Mouse (Mus musculus): ENCODE measurements at regions not wholly inside any gene's neighbourhood (a gene's known extent, or its start where the extent isn't known, plus 50 kb on each side); places are given as distances from the start of the nearest gene placed in this dataset.
"Not testable (repeated sequence)": the region's sequence is repeated elsewhere in the genome, so short reads cannot be mapped to it uniquely, and the experiment has no call there.

GRCm38 (mm10) chr13:5060462-5060861 lies 451.5 kb upstream of the Akr1e1 start:
- Histone ChIP-seq H3K4me2 (no peak overlapping the region), H3K27me3 (no peaks in the 10 kb centered on the region), H3K4me3 (no peak overlapping the region), H3K9me3 (replicated peaks) (no peaks in the 10 kb centered on the region), H3K4me1 (replicated peaks) (no peaks in the 10 kb centered on the region), H3K9ac (no peak overlapping the region), H3K27ac (no peak overlapping the region), H3K36me3 (no peaks in the 10 kb centered on the region)
- WGBS: 30% methylated on average over 2 of the region's 2 CpGs
- no peak for ATAC-seq (replicated peaks; ENCODE audit: insufficient number of reproducible peaks, insufficient read depth, low FRiP score, low read depth)

DNA sequence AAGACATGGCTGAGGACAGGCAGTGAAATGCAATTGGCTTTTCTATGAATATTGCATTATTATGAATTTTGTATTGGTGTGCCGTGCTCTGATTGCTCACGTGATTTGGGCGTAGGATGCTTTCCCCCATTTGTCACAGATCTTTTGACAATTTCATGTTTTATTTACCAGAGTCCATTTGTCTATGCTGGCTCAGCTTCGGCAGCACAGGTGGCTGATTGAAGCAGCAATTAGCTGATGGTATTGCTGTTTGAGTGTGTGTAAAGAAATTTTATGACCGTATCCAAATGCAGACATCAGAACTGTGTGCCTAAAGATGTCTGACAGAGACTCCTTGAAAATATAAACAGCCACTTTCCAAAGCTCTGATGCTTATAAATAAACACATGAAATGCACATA lies 498.5 kb upstream of the Akr1e1 start:
- no peak overlapping the region for H3K4me3 ChIP-seq
- ATAC-seq (replicated peaks; ENCODE audit: insufficient number of reproducible peaks, insufficient read depth, low FRiP score, low read depth): no peak
- WGBS: 83% methylated on average over 5 of the region's 5 CpGs
- no peaks in the 10 kb centered on the region; the same call in 1 of the 2 replicates for H3K4me1 ChIP-seq (replicated peaks)
- no peak overlapping the region for H3K4me2 ChIP-seq
- no peaks in the 10 kb centered on the region for H3K36me3 ChIP-seq
- H3K9me3 ChIP-seq (replicated peaks): no peaks in the 10 kb centered on the region
- no peak overlapping the region for H3K9ac ChIP-seq
- H3K27ac ChIP-seq: no peak overlapping the region
- H3K27me3 ChIP-seq: no peaks in the 10 kb centered on the region

DNA sequence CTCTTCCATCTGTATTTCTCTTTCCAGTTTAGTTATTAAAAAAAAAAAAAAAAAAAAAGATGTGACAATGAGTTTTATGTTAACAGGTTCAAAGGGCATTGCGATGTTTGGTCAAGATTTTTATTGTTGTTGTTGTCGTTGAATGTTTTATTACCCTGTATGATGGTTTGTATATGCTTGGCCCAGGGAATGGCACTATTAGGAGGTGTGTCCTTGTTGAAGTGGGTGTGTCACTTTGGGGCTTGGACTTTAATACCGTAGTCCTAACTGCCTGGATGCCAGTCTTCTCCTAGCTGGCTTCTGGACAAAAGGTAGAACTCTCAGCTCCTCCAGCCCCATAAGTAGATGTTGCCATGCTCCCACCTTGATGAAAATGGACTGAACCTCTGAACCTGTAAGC lies 545.9 kb upstream of the Akr1e1 start:
- Histone ChIP-seq H3K27ac (no peak overlapping the region), H3K4me3 (no peak overlapping the region), H3K9me3 (replicated peaks) (no peaks in the 10 kb centered on the region), H3K36me3 (no peaks in the 10 kb centered on the region), H3K4me1 (replicated peaks) (no peaks in the 10 kb centered on the region), H3K9ac (no peak overlapping the region), H3K27me3 (no peaks in the 10 kb centered on the region), H3K4me2 (no peak overlapping the region)
- 84% methylated on average over 3 of the region's 3 CpGs for WGBS
- ATAC-seq (replicated peaks; ENCODE audit: insufficient number of reproducible peaks, insufficient read depth, low FRiP score, low read depth): no peak

DNA sequence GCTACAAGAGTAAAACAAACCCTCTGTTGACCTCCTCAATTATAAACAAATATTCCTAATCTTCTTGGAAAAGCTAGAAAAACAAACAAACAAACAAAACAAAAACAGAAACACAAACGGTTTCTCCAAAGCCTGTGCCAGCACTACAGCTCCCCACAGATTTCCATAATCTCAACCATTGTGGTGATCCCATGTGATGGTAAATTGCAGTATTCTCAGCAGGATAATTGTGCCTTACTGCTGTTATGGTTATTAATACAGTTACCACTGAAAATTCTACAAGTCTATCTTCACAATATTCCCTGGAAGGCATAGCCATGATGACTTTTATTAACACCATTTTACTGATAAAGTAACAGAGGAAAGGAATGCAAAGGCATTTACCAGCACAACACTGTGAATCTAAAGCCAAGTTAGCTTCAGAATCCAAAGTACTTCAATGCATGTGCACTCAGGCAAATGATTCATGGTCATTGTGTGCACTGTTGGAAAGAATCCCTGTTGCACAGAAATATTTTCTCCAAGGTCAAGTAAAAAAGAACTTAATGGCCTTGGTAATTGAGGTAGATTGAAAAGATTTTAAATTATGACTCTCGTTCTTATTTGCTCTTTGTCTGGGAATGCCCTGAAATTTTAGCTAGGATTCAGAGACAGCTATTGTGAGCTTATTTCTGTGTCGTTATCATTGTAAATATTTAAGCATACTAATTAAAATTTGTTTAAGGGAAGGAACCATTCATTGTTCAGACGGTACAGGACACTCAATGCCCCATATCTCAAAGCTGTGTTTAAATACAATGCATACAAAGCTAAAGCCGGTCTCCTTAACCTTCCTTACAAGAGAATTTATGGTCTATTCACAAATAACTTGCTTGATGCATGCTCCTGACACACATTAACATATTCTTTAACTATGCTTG lies 551.1 kb upstream of the Akr1e1 start:
- Histone ChIP-seq H3K9me3 (replicated peaks) (no peaks in the 10 kb centered on the region), H3K36me3 (no peaks in the 10 kb centered on the region), H3K4me1 (replicated peaks) (no peaks in the 10 kb centered on the region), H3K27ac (no peak overlapping the region), H3K4me3 (no peak overlapping the region), H3K4me2 (no peak overlapping the region), H3K27me3 (no peaks in the 10 kb centered on the region), H3K9ac (no peak overlapping the region)
- WGBS: 72% methylated on average over 5 of the region's 5 CpGs
- no peak for ATAC-seq (replicated peaks; ENCODE audit: insufficient number of reproducible peaks, insufficient read depth, low FRiP score, low read depth)

DNA sequence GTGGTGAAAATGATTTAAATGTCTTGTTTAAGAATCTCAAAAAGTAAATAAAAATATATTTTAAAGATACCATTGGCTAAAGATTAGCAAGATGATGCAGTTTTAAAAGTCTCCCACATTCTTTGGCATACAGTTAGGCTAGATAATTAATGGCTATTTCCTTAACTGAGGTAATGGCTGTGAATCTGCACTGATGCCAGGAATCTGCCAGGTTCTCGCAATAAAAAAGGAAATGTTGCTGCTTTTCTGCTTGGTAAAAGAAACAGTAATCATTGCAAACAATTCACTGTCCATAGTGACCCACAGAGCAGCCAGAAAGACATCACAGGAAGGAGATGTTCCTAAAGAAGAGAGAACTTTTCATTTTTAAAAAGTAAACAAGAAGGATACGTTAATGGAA lies 557.7 kb upstream of the Akr1e1 start:
- no peak for ATAC-seq (replicated peaks; ENCODE audit: insufficient number of reproducible peaks, insufficient read depth, low FRiP score, low read depth)
- Histone ChIP-seq H3K4me2 (no peak overlapping the region), H3K36me3 (no peaks in the 10 kb centered on the region), H3K9me3 (replicated peaks) (no peaks in the 10 kb centered on the region), H3K27ac (no peak overlapping the region), H3K4me1 (replicated peaks) (no peaks in the 10 kb centered on the region), H3K27me3 (no peaks in the 10 kb centered on the region), H3K9ac (no peak overlapping the region), H3K4me3 (no peak overlapping the region)
- WGBS: 78% methylated on average over 2 of the region's 2 CpGs

DNA sequence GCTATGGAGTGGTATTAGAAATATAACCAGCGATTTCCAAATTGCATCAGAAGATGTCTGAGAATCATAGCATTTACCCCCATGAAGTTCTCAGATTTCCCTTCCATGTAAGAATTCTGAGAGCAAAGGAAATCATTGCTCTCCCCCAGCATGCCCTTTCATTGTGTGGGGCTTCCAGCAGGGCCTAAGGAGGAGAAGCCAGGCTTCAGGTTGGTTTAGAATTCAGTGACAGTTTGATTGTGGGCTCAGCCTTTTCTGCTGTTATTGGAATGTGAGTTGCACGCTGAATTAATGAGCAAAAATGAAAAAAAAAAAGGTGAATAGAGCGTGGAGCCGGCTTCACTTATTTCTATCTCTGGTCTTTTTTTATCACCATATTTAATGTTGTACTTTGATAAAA lies 570.0 kb upstream of the Akr1e1 start:
- ATAC-seq (replicated peaks; ENCODE audit: insufficient number of reproducible peaks, insufficient read depth, low FRiP score, low read depth): no peak
- no peak overlapping the region for H3K4me2 ChIP-seq
- H3K9me3 ChIP-seq (replicated peaks): no peaks in the 10 kb centered on the region
- no peak overlapping the region for H3K4me3 ChIP-seq
- H3K36me3 ChIP-seq: no peaks in the 10 kb centered on the region
- H3K9ac ChIP-seq: no peak overlapping the region
- no peaks in the 10 kb centered on the region for H3K27me3 ChIP-seq
- WGBS: 81% methylated on average over 4 of the region's 4 CpGs
- H3K4me1 ChIP-seq (replicated peaks): no peaks in the 10 kb centered on the region
- no peak overlapping the region for H3K27ac ChIP-seq

DNA sequence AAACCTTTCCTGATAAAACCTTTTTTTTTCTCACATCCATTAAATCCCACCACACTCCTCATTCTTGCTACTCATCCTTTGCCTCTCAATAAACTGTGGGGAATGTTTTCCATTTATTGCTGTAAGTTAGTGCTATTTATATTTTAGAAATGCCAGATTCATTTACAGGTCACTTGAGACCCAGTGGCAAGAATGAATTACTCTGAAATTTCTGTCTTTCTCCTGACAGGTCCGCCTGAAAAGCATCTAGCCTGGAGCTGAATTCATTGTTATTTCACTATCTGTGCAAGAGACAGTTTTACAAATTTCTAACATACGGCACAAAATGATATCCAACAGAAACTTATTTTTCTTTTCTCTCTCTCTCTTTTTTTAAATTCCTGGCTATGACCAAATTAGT lies 570.6 kb upstream of the Akr1e1 start:
- Histone ChIP-seq H3K9ac (no peak overlapping the region), H3K4me3 (no peak overlapping the region), H3K36me3 (no peaks in the 10 kb centered on the region), H3K4me1 (replicated peaks) (no peaks in the 10 kb centered on the region), H3K27ac (no peak overlapping the region), H3K9me3 (replicated peaks) (no peaks in the 10 kb centered on the region), H3K27me3 (no peaks in the 10 kb centered on the region), H3K4me2 (no peak overlapping the region)
- ATAC-seq (replicated peaks; ENCODE audit: insufficient number of reproducible peaks, insufficient read depth, low FRiP score, low read depth): no peak
- WGBS: 62% methylated on average over 2 of the region's 2 CpGs

GRCm38 (mm10) chr13:5185237-5185800 lies 576.3 kb upstream of the Akr1e1 start:
- not testable (repeated sequence) for H3K9me3 ChIP-seq (replicated peaks); H3K27me3 ChIP-seq; H3K4me1 ChIP-seq (replicated peaks); H3K4me2 ChIP-seq; ATAC-seq (replicated peaks; ENCODE audit: insufficient number of reproducible peaks, insufficient read depth, low FRiP score, low read depth); H3K36me3 ChIP-seq; H3K4me3 ChIP-seq; H3K9ac ChIP-seq; H3K27ac ChIP-seq
- 48% methylated on average over 1 of the region's 1 CpGs for WGBS

GRCm38 (mm10) chr13:5202736-5203135 lies 593.8 kb upstream of the Akr1e1 start:
- no peak for ATAC-seq (replicated peaks; ENCODE audit: insufficient number of reproducible peaks, insufficient read depth, low FRiP score, low read depth)

DNA sequence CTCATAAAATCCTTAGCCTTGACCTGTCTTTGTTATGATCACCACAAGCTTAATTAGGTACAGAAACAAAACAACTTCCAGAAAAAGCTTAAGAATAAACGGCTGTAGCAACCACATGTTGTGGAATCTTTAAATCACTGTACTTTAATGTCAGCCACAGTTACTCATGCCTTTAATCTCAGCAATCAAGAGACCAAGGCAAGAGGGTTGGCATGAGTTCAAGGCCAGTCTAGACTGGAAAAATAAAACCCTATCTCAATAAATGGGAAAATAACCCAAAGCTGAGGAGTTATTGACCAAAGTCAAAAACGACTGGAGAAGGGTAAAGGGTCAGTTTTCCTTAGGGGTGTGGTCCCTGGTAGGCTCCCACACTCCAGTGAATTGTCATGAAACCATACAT lies 595.2 kb upstream of the Akr1e1 start:
- H3K4me3 ChIP-seq: no peak overlapping the region
- no peak overlapping the region for H3K27ac ChIP-seq
- no peak overlapping the region for H3K9ac ChIP-seq
- no peaks in the 10 kb centered on the region for H3K36me3 ChIP-seq
- H3K9me3 ChIP-seq (replicated peaks): no peaks in the 10 kb centered on the region
- no peak overlapping the region for H3K4me2 ChIP-seq
- 42% methylated on average over 2 of the region's 2 CpGs for WGBS
- H3K4me1 ChIP-seq (replicated peaks): no peaks in the 10 kb centered on the region
- no peaks in the 10 kb centered on the region for H3K27me3 ChIP-seq
- no peak for ATAC-seq (replicated peaks; ENCODE audit: insufficient number of reproducible peaks, insufficient read depth, low FRiP score, low read depth)

More at GRCm38 (mm10) chr13:5202736-5203135, 593.8 kb upstream of the Akr1e1 start:
- H3K27me3 ChIP-seq: no peaks in the 10 kb centered on the region
- no peak overlapping the region for H3K27ac ChIP-seq
- H3K4me1 ChIP-seq (replicated peaks): no peaks in the 10 kb centered on the region
- 53% methylated on average over 1 of the region's 1 CpGs for WGBS
- no peak overlapping the region for H3K4me3 ChIP-seq
- no peak overlapping the region for H3K4me2 ChIP-seq
- no peaks in the 10 kb centered on the region for H3K9me3 ChIP-seq (replicated peaks)
- H3K9ac ChIP-seq: no peak overlapping the region
- no peaks in the 10 kb centered on the region for H3K36me3 ChIP-seq

DNA sequence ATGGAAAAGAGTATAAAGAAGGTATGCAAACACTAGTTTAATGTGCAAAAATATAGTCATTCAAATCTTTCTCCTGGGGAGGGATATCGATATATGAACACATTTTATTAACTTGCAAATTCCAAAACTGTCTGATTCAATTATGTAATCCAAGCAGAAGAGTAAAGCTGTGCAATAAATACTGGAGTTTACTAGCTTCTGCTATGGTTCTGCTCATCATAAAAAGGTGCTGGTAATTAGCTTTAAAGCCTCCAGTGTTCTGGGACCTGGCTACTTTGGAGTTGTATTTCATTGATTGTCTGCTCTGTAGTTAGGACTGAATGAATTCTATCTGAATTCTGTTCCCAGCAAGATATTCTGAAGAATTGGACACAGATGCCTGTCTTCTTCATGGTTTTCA lies 602.7 kb upstream of the Akr1e1 start:
- no peak overlapping the region for H3K4me2 ChIP-seq
- H3K9ac ChIP-seq: no peak overlapping the region
- no peak overlapping the region for H3K4me3 ChIP-seq
- no peaks in the 10 kb centered on the region for H3K9me3 ChIP-seq (replicated peaks)
- ATAC-seq (replicated peaks; ENCODE audit: insufficient number of reproducible peaks, insufficient read depth, low FRiP score, low read depth): no peak
- H3K27ac ChIP-seq: no peak overlapping the region
- H3K36me3 ChIP-seq: no peaks in the 10 kb centered on the region
- WGBS: 84% methylated on average over 1 of the region's 1 CpGs
- H3K27me3 ChIP-seq: no peaks in the 10 kb centered on the region
- H3K4me1 ChIP-seq (replicated peaks): no peaks in the 10 kb centered on the region

DNA sequence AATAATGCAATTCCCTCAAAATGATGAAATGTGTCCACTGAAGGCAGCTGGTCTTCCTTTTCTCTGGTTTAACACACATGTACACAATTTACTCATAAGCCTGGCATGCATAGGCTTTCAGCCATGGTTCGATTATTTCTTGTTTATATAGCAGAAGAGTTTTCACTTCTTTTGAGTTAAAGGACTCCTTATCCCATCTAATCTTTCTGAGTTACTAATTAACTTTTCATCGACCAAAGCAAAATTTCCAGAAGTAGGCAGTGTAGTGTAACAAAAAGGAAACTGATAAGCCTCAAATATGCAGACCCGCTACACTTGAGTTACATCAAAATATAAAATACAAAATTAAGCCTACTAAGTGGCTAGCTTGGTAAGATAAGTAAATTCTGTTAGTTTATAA lies 620.5 kb upstream of the Akr1e1 start:
- no peak for ATAC-seq (replicated peaks; ENCODE audit: insufficient number of reproducible peaks, insufficient read depth, low FRiP score, low read depth)
- H3K4me3 ChIP-seq: no peak overlapping the region
- H3K9ac ChIP-seq: no peak overlapping the region
- H3K4me2 ChIP-seq: no peak overlapping the region
- no peaks in the 10 kb centered on the region for H3K9me3 ChIP-seq (replicated peaks)
- no peaks in the 10 kb centered on the region for H3K4me1 ChIP-seq (replicated peaks)
- WGBS: 68% methylated on average over 3 of the region's 3 CpGs
- H3K27ac ChIP-seq: no peak overlapping the region
- H3K36me3 ChIP-seq: no peaks in the 10 kb centered on the region
- no peaks in the 10 kb centered on the region for H3K27me3 ChIP-seq

All from heart, embryonic 15.5 days (tissue).